Mouse (Mus musculus): ENCODE data around the gene Cyp2c65. TPM values are rescaled to one million over a fixed set of nuclear protein-coding genes. Genes with fewer than 3 reads are reported as not detected.

Gene Cyp2c65
- total RNA-seq (2023) = not detected in 2 replicates

GRCm38 (mm10) chr19:39060719-39061118 is at the start of gene Cyp2c65:
TSS of gene Cyp2c65 (plus strand) at chr19:39061015.

GRCm38 (mm10) chr19:39113644-39114043 is 52.8 kb downstream of the Cyp2c65 start, which contains the start of gene Cyp2c66:
TSS of gene Cyp2c66 (plus strand) at chr19:39113898.

Other genes with a start within 250 kb of the Cyp2c65 start
- gene Noc3l, start 241.8 kb upstream of the Cyp2c65 start, total RNA-seq (2023) = 2.3 and 2.8 TPM in 2 replicates
- gene Tbc1d12, start 224.4 kb upstream of the Cyp2c65 start, total RNA-seq (2023) = 0.66 and 1.1 TPM in 2 replicates
- 29.6 and 39.2 TPM in 2 replicates for gene Hells, start 130.1 kb upstream of the Cyp2c65 start, total RNA-seq (2023)
- gene Cyp2c55, start 54.0 kb upstream of the Cyp2c65 start, total RNA-seq (2023) = not detected in 2 replicates
- not detected in 2 replicates for gene Cyp2c66, start 52.9 kb downstream of the Cyp2c65 start, total RNA-seq (2023)
- gene Cyp2c29, start 208.4 kb downstream of the Cyp2c65 start, total RNA-seq (2023) = not detected in 2 replicates

Measured in neutrophil, adult 65 days (primary cell).